Mouse (Mus musculus): ENCODE data around the gene Snta1.

The Snta1 gene

DNA sequence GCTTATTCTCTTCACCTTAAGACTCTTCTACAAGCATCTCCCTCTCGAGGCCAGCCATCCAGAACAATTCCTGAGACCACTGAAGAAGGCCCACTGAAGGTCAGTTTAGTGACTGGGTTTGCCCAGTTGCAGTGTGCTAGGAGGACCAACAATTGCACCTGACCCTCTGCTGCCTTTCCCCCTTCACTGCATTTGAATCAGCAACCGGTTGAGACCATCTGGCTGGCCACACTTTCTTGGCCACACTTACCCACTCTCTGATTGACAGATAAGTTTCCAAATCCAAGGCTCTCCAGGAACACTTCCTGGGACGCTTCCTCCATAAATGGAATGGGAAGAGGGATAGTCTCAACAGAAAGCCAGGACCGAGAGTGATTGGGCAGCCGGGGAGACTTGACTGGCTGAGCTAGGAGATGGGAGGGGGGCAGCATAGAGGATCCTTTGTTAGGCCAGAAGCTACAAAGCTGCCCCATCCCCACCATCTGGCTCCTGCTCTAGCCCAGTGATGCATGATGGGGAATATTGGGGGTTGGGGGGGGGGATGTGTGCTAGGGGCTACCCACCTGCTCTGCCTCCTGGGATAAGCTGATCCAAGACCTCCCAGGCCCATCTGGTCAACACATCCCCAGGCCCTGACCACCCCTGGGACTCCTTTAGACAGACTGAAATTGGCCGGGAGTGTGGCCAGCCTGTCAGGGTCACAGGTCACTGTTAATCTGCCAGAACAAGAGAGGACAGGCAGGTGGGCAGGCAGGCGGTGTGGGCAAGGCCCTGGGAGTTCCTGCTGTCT is 13.2 kb upstream of the Snta1 start:
- DNase-seq: no peak

DNA sequence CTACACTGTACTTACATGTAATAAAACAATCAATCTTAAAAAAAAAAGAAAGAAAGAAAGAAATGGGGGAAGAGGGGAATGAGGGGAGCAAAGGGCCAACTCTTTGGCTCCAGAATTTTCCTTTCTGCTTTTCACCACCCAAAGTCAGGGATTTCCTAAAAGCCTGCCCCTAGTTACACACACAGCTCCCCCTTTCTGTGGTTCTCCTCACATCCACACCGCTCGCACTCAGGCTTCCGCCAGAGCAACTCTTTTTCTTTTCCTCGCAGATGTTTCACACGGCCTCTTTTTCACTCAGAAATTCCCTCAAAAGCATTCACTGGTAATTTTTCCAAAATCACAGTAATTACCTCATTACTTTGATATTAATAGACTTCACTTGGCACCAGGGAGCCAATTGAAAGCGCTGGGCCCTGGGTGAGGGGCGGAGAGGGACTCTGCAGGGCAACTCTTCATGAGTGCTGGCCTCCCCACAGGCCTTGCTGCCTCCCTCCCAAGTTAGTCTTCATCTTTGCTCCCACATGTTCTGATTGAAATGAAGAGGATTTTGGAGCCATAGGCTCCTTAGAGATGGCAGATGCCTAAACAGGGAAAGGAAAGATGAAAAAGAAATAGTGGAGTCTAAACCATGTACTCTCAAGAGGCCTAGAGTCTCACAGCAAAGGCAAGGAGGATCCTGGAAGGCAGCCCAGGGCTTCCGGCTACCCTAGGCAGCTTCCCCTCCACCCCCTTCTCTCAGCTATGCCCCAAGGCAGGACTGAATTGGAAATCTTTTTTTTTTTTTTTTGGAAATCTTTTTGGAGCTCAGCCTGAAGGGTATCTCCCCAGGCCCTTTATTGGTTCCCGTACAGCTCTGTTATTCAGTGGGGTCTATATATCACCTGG is 12.0 kb upstream of the Snta1 start:
- no peak for DNase-seq

GRCm38 (mm10) chr2:154418001-154418400 is 10.1 kb upstream of the Snta1 start:
- no peak for DNase-seq

DNA sequence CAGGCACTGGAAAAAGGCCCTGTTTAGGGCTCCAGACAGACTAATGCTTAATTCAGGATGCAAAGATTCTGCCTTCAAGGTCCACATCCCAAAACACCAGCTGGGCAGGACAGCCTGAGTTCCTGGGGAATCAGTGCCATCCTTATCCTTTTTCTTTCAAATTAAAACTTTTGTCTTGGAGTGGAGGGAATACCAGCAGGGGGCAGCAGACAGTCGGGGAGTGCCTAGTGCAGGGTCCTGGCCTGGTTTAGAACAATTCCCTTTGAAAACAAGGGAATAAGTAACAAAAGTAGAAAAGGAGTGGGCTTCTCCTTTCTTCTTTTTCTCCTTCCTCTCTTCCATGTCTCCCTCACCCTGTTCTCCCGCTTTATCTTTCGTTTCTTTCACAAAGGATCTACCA is 9.2 kb upstream of the Snta1 start:
- DNase-seq: no peak

DNA sequence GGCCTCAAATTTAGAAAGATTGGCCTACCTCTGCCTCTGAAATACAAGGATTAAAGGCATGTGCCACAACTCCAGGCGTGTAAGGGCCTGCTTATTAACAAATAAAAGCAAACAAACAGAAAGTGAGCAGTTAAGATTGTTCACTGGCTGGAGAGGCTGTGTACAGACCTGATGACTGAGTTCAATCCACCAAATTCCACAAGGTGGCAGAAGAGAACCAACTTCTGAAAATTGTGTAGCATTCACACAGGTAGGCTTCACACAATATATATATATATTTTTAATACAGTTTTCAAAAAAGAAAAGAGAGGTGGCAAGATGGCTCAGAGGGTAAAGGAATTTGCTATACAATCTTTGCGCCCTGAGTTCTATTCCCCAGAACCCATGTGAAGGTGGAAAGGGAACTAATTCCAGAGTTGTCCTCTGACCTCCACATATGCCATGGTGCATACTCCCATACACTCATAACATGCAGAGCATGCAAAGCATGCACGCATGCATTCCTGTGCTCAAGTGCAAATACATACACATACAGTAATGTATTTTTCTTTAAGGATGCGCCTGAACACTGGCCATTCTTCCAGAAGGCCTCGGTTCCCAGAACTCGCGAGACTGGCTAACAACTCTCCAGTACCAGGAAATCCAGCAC is 4.2 kb upstream of the Snta1 start:
- no peak for DNase-seq

DNA sequence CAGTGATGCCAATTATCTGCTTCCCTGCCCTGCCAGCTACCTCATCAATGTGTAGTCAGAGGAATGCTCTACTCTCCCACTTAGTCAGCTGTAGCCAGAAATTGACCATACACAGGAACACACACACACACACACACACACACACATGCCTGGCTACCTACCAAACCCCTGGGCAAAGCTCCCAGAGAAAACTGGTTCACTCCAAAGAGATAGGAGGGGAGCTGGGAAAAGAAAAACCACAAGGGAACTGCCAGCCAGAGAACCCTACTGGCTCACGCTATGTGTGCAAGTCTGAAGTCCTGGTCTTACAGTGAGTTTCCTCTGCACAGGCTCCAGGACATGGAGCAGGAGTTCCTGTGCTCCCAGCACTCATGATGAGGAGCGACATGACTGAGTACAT is 2.5 kb upstream of the Snta1 start:
- no peak for DNase-seq

- DNase-seq: peak; percentile 24
Measured at GRCm38 (mm10) chr2:154407063-154407642, 746 bp downstream of the Snta1 start.

DNA sequence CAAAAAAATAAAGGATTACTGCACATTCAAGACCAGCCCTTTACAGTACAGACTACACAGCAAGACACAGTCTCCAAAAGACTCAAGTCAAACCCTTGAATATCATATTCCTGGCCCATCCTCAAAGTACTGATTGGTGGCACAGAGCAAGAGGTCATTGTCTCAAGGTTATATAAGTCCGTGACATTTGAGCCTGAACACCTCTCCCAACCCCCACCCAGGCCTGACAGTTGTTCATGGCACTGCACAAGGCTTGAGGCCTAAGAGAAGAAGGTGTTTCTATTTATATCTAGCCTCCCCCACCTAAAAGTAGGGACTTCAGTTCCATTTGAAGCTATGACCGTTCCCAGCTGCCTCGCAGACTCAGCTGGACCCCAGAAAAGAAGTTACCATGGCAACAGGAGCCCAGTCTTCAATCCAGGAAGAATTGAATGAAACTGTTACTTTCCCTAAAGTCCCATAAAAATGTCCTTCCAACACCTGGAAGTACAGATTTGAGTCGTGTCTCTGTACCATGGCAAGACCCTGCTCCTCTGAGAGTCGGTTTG is 2.4 kb downstream of the Snta1 start:
- DNase-seq: no peak

GRCm38 (mm10) chr2:154402811-154403210 is 5.1 kb downstream of the Snta1 start:
- peak; percentile 78 for DNase-seq

DNA sequence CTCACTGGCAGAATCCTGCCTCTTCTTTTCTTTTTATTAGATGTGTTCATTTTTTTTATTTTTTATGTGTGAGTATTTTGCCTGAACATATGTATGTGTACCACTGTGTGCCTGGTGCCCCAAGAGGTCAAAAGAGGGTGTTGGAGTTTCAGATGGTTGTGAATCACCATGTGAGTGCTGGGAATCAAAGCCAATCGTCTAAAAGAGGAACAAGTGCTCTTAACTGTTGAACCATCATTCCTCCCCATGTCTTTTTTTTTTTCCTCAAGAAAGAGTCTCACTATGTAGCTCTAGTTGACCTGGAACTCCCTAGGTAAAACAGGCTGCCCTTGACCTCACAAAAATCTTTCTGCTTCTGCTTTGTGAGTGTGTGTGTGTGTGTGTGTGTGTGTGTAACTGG is 5.9 kb downstream of the Snta1 start:
- DNase-seq: no peak

- DNase-seq: no peak
Measured at GRCm38 (mm10) chr2:154399325-154399724, 8.6 kb downstream of the Snta1 start.

DNA sequence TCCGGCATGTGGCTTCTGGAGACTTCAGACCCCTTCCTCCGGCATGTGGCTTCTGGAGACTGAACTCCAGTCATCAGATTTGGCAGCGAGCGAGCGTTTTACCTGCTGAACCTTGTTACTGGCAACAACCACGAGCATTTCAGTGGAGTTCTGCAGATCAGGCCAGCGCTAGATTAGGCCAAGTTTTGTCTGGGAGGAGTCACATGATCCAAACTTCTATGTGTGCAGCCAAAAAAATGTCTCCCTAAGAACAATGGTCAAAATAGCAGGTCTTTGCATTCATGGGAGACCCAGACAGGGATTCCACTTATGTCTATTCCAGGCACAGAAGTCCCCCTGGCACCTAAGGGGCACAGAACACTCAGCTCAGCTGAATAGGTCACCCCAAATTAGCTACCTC is 9.6 kb downstream of the Snta1 start:
- DNase-seq: peak; percentile 70

DNA sequence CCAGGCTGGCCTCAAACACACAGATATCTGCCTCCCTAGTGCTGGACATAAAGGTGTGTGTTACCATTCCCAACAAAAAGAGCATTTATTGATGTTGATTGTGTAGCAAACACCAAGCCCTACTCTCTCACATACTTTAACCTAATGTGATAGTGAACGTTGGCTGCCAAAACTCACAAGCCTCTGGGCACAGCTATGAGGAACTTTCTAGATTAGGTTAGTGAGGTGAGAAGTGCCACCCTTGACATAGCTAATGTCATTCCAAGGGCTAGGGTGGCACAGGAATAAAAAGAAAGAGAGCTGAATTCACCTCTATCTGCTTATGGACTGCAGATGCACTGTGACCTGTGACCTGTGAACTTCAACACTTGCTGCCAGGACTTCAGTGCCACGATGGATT is 11.4 kb downstream of the Snta1 start:
- no peak for DNase-seq

DNA sequence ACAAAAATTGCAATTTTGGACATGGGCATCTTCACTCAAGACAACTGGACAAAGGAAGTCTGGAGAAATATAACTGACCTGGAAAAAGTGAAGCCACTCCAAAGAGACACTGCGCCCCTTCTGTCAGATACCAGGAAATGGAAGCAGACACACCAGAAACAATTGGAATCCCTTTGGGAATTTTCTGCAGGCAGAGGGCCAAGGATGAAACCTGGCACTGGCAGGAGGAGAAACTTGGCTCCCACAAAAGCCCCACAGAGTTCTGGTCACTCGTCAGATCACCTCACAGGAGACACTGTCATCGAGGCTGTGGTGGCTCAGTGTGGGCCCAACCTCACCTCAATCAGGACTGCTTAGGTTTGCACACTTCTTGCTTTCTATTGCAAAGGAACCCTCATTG is 13.3 kb downstream of the Snta1 start:
- DNase-seq: no peak

DNA sequence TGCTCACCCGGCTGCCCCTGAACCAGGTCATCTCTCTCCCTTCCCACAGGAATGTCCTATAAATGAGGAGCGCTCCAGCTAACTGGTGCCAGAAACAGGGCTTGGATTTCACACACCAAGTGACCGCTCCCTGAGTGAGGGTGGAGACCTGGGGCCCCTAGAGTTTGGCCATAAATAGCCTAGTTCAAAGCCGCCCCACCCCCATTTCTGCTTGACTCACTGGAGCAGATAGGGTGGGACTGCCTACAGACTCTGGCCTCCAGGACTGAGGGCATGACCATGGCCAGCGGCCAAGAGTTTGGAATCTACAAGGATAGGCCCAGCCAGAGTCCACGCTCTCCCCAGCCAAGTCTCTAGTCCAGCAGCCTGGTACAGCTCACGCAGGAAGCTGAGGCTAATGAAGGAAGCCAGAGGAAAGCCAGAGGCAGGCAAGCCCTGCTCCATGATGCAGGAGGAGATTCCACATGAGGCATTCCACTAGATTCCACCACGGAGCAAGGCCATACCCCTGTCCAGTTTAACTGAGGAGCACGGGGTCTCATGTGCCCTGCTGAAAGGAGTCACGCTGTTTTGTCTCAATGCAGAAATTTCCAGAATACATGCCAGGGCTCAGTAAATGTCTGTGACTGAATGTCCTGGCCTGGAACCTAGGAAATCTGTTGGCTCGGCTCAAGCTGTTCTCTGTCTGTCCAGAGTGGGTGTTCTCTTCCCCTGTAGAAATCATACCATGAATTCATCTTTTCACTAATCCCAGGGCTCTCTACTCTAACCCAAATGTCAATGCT is 17.5 kb downstream of the Snta1 start:
- peak; percentile 98 for DNase-seq

- DNase-seq: no peak
Measured at GRCm38 (mm10) chr2:154379103-154379502, 28.8 kb downstream of the Snta1 start.

- no peak for DNase-seq
Measured at GRCm38 (mm10) chr2:154374807-154375601, 32.9 kb downstream of the Snta1 start.

DNA sequence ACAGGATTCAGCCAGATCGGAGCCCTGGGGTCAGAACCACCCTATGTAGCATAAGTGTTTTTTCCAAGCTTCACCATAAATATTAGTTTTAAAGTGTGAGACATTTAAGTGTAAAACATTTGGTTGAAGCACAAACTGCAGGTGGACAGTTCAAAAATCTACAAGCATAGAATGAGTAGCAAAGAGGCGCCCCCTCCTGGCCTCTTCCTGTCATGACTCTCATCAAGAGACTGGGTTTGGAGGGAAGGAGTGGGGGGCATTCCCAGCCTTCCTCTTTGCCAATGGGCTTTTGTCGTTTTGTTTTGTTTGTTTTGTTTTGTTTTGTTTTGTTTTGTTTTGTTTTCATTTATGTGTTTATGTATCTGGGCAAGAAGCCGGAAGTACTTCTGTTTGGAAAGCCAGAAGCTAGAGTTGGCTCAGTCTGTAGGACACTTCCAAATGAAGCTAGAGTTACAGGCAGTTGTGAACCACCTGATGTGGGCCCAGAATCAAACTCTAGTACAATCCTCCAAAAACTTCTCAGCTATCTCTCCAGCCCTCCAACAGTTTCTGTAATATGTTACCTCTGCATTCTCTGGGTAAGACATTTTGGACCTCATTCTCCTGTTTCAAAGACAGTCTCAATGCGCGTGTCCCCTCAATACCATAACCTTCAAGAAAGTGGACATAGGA is 33.8 kb downstream of the Snta1 start:
- DNase-seq: peak; percentile 37

- no peak for DNase-seq
Measured at GRCm38 (mm10) chr2:154372842-154373500, 34.9 kb downstream of the Snta1 start, which contains the start of gene Cdk5rap1. Gene Cdk5rap1, minus strand, starts transcription at chr2:154373010.

Measured in kidney, adult 11 months (tissue).